Mouse (Mus musculus): ENCODE measurements around the gene 1110008P14Rik. TPM values are rescaled to one million over a fixed set of nuclear protein-coding genes. Genes with fewer than 3 reads are reported as not detected.

Gene 1110008P14Rik
- polyA plus RNA-seq, 1 experiment from 2014 or later, result 44.2 TPM

- WGBS, result 80% methylated on average over 4 of the region's 4 CpGs
- Histone ChIP-seq H3K9ac (ENCODE audit: low read depth, low read length) (no peak overlapping the region), H3K27ac (ENCODE audit: low read length) (no peak overlapping the region), H3K27me3 (replicated peaks; ENCODE audit: control insufficient read depth, insufficient read depth, low read length) (no peaks in the 10 kb centered on the region), H3K4me3 (ENCODE audit: low read length) (no peak overlapping the region), H3K9me3 (ENCODE audit: control insufficient read depth, low read length) (no peaks in the 10 kb centered on the region), H3K4me2 (ENCODE audit: low read depth, low read length) (no peak overlapping the region), H3K4me1 (ENCODE audit: control insufficient read depth, insufficient read depth, low read length) (0 out of 2 replicates have a peak, but pooled peaks cover 2% of the 10 kb centered on the region), H3K36me3 (ENCODE audit: control insufficient read depth, insufficient read depth, low read length) (no peaks in the 10 kb centered on the region)
- ATAC-seq, result no peak
Measured at GRCm38 (mm10) chr2:32341634-32341939, 40.2 kb downstream of the 1110008P14Rik start.

- WGBS, result 81% methylated on average over 13 of the region's 13 CpGs
- Histone ChIP-seq H3K9me3 (ENCODE audit: control insufficient read depth, low read length) (no peaks in the 10 kb centered on the region), H3K9ac (ENCODE audit: low read depth, low read length) (no peak overlapping the region), H3K4me2 (ENCODE audit: low read depth, low read length) (no peak overlapping the region), H3K27me3 (replicated peaks; ENCODE audit: control insufficient read depth, insufficient read depth, low read length) (no peaks in the 10 kb centered on the region), H3K4me1 (ENCODE audit: control insufficient read depth, insufficient read depth, low read length) (0 out of 2 replicates have a peak, but pooled peaks cover 2% of the 10 kb centered on the region), H3K4me3 (ENCODE audit: low read length) (no peak overlapping the region), H3K36me3 (ENCODE audit: control insufficient read depth, insufficient read depth, low read length) (no peaks in the 10 kb centered on the region), H3K27ac (ENCODE audit: low read length) (no peak overlapping the region)
- no peak for ATAC-seq
Measured at GRCm38 (mm10) chr2:32340836-32341633, 40.7 kb downstream of the 1110008P14Rik start.

GRCm38 (mm10) chr2:32339912-32340642 is 41.7 kb downstream of the 1110008P14Rik start:
- no peaks in the 10 kb centered on the region for H3K36me3 ChIP-seq (ENCODE audit: control insufficient read depth, insufficient read depth, low read length)
- 50% methylated on average over 26 of the region's 26 CpGs for WGBS
- ATAC-seq, result no peak

GRCm38 (mm10) chr2:32335888-32336287 is 45.9 kb downstream of the 1110008P14Rik start:
- H3K9ac ChIP-seq (ENCODE audit: low read depth, low read length), result no peak overlapping the region
- H3K27ac ChIP-seq (ENCODE audit: low read length), result no peak overlapping the region
- H3K4me1 ChIP-seq (ENCODE audit: control insufficient read depth, insufficient read depth, low read length), result no peaks in the 10 kb centered on the region
- 55% methylated on average over 15 of the region's 15 CpGs for WGBS
- H3K36me3 ChIP-seq (ENCODE audit: control insufficient read depth, insufficient read depth, low read length), result 0 out of 2 replicates have a peak, but pooled peaks cover 3% of the 10 kb centered on the region
- ATAC-seq, result no peak
- no peaks in the 10 kb centered on the region for H3K27me3 ChIP-seq (replicated peaks; ENCODE audit: control insufficient read depth, insufficient read depth, low read length)
- H3K9me3 ChIP-seq (ENCODE audit: control insufficient read depth, low read length), result no peaks in the 10 kb centered on the region
- H3K4me2 ChIP-seq (ENCODE audit: low read depth, low read length), result no peak overlapping the region
- no peak overlapping the region for H3K4me3 ChIP-seq (ENCODE audit: low read length)

More at GRCm38 (mm10) chr2:32339912-32340642, 41.7 kb downstream of the 1110008P14Rik start:
- Histone ChIP-seq H3K9ac (ENCODE audit: low read depth, low read length) (no peak overlapping the region), H3K4me3 (ENCODE audit: low read length) (no peak overlapping the region), H3K4me2 (ENCODE audit: low read depth, low read length) (no peak overlapping the region), H3K9me3 (ENCODE audit: control insufficient read depth, low read length) (no peaks in the 10 kb centered on the region), H3K27ac (ENCODE audit: low read length) (no peak overlapping the region), H3K4me1 (ENCODE audit: control insufficient read depth, insufficient read depth, low read length) (0 out of 2 replicates have a peak, but pooled peaks cover 2% of the 10 kb centered on the region), H3K27me3 (replicated peaks; ENCODE audit: control insufficient read depth, insufficient read depth, low read length) (no peaks in the 10 kb centered on the region)

- ATAC-seq, result no peak
Measured at GRCm38 (mm10) chr2:32332159-32332558, 49.6 kb downstream of the 1110008P14Rik start.

GRCm38 (mm10) chr2:32329531-32329930 is 52.2 kb downstream of the 1110008P14Rik start:
- Histone ChIP-seq H3K9ac (ENCODE audit: low read depth, low read length) (peak overlapping the region; percentile 0; the same call in 1 of the 2 replicates), H3K9me3 (ENCODE audit: control insufficient read depth, low read length) (no peaks in the 10 kb centered on the region), H3K4me1 (ENCODE audit: control insufficient read depth, insufficient read depth, low read length) (peaks cover 8% of the 10 kb centered on the region; the same call in 1 of the 2 replicates), H3K4me3 (ENCODE audit: low read length) (no peak overlapping the region), H3K4me2 (ENCODE audit: low read depth, low read length) (no peak overlapping the region), H3K27ac (ENCODE audit: low read length) (no peak overlapping the region), H3K27me3 (replicated peaks; ENCODE audit: control insufficient read depth, insufficient read depth, low read length) (no peaks in the 10 kb centered on the region), H3K36me3 (ENCODE audit: control insufficient read depth, insufficient read depth, low read length) (0 out of 2 replicates have a peak, but pooled peaks cover 3% of the 10 kb centered on the region)
- ATAC-seq, result 0 out of 2 replicates have a peak, but pooled peaks have one; percentile 29
- 50% methylated on average over 6 of the region's 6 CpGs for WGBS

More at GRCm38 (mm10) chr2:32332159-32332558, 49.6 kb downstream of the 1110008P14Rik start:
- no peak overlapping the region for H3K4me3 ChIP-seq (ENCODE audit: low read length)
- H3K27me3 ChIP-seq (replicated peaks; ENCODE audit: control insufficient read depth, insufficient read depth, low read length), result no peaks in the 10 kb centered on the region
- H3K9ac ChIP-seq (ENCODE audit: low read depth, low read length), result no peak overlapping the region
- H3K4me2 ChIP-seq (ENCODE audit: low read depth, low read length), result no peak overlapping the region
- 0 out of 2 replicates have a peak, but pooled peaks cover 4% of the 10 kb centered on the region for H3K4me1 ChIP-seq (ENCODE audit: control insufficient read depth, insufficient read depth, low read length)
- H3K36me3 ChIP-seq (ENCODE audit: control insufficient read depth, insufficient read depth, low read length), result 0 out of 2 replicates have a peak, but pooled peaks cover 3% of the 10 kb centered on the region
- no peak overlapping the region for H3K27ac ChIP-seq (ENCODE audit: low read length)
- no peaks in the 10 kb centered on the region for H3K9me3 ChIP-seq (ENCODE audit: control insufficient read depth, low read length)
- 89% methylated on average over 5 of the region's 5 CpGs for WGBS

- H3K4me1 ChIP-seq (ENCODE audit: control insufficient read depth, insufficient read depth, low read length), result peaks cover 8% of the 10 kb centered on the region; the same call in 1 of the 2 replicates
- H3K36me3 ChIP-seq (ENCODE audit: control insufficient read depth, insufficient read depth, low read length), result 0 out of 2 replicates have a peak, but pooled peaks cover 2% of the 10 kb centered on the region
- H3K9me3 ChIP-seq (ENCODE audit: control insufficient read depth, low read length), result no peaks in the 10 kb centered on the region
- ATAC-seq, result no peak
- no peak overlapping the region for H3K4me2 ChIP-seq (ENCODE audit: low read depth, low read length)
- WGBS, result 29% methylated on average over 13 of the region's 13 CpGs
- no peak overlapping the region for H3K27ac ChIP-seq (ENCODE audit: low read length)
- H3K9ac ChIP-seq (ENCODE audit: low read depth, low read length), result peak overlapping the region; percentile 0; the same call in 1 of the 2 replicates
- H3K27me3 ChIP-seq (replicated peaks; ENCODE audit: control insufficient read depth, insufficient read depth, low read length), result no peaks in the 10 kb centered on the region
- no peak overlapping the region for H3K4me3 ChIP-seq (ENCODE audit: low read length)
Measured at GRCm38 (mm10) chr2:32328911-32329460, 52.8 kb downstream of the 1110008P14Rik start.

GRCm38 (mm10) chr2:32327200-32327599 is 54.5 kb downstream of the 1110008P14Rik start:
- Histone ChIP-seq H3K9ac (ENCODE audit: low read depth, low read length) (no peak overlapping the region), H3K9me3 (ENCODE audit: control insufficient read depth, low read length) (no peaks in the 10 kb centered on the region)
- 62% methylated on average over 4 of the region's 4 CpGs for WGBS

More at GRCm38 (mm10) chr2:32327200-32327599, 54.5 kb downstream of the 1110008P14Rik start:
- ATAC-seq, result no peak
- no peak overlapping the region for H3K4me3 ChIP-seq (ENCODE audit: low read length)
- peaks cover 9% of the 10 kb centered on the region; the same call in 1 of the 2 replicates for H3K4me1 ChIP-seq (ENCODE audit: control insufficient read depth, insufficient read depth, low read length)
- H3K27ac ChIP-seq (ENCODE audit: low read length), result no peak overlapping the region
- H3K27me3 ChIP-seq (replicated peaks; ENCODE audit: control insufficient read depth, insufficient read depth, low read length), result no peaks in the 10 kb centered on the region
- peaks cover 2% of the 10 kb centered on the region; the same call in 1 of the 2 replicates for H3K36me3 ChIP-seq (ENCODE audit: control insufficient read depth, insufficient read depth, low read length)
- H3K4me2 ChIP-seq (ENCODE audit: low read depth, low read length), result no peak overlapping the region
